Comparison of ENCODE assay signal across 12 mouse cellular contexts in genomic region chrX:107341980-107342379, GRCm38 (mm10).
A peak's percentile ranks its signal among the peaks of the same experiment; 100 is the strongest.
DNase-seq lines count a peak whose midpoint lies in the region; TF ChIP-seq lines count a peak whose summit lies in the region.
"Had no signal": no experiment of that assay in that cellular context is flagged by ENCODE, and none has a peak within 500 bp of the region (broad histone marks: within the 10 kb centered on the region; RNA-seq: fewer than 3 reads in every experiment).

No protein-coding gene starts in this region.

- H3K27ac ChIP-seq in gastrocnemius, adult 2 months = no peak overlapping the region
- H3K27ac ChIP-seq: embryonic facial prominence, embryonic 15.5 days; heart, embryonic 10.5 days; hindbrain, embryonic 12.5 days had no signal

- intact Hi-C loops in gastrocnemius, adult 2 months (cut with DNase I) = loop anchor here (10.0 kb wide), 1 partner anchor 63 kb away; the partner anchor contains the start of gene Itm2a

- no peak for TF ChIP-seq CTCF in gastrocnemius, adult 2 months (IDR thresholded peaks at IDR 0.05)

- peak; percentile 66 for DNase-seq in 416B (ENCODE audit: low read depth)
- peak; percentile 51 for DNase-seq in CD4-positive helper T cell, adult 2 months (ENCODE audit: low read depth, low spot score)
- peak; percentile 5 for DNase-seq in embryo, embryonic 11 days
- DNase-seq in spleen, postnatal 14 days (ENCODE audit: low spot score in 2 of 2) = peak; percentile 17 to 38
- DNase-seq in frontal cortex, postnatal 10 days (ENCODE audit: low spot score in 2 of 2) = no peak
- no peak for DNase-seq in gastrocnemius, adult 2 months
- DNase-seq in urinary bladder, postnatal 25 days (ENCODE audit: low spot score) = no peak
- DNase-seq: left cerebral cortex, postnatal 4 days; lung, postnatal 10 days had no signal

- H3K4me3 ChIP-seq in gastrocnemius, adult 2 months = no peak overlapping the region
- H3K4me3 ChIP-seq: embryonic facial prominence, embryonic 15.5 days; heart, embryonic 10.5 days; hindbrain, embryonic 12.5 days had no signal

Comparison
In these comparisons a context has a peak if more than half of its experiments do, and no peak if none do; other contexts are left out.
1. DNase-seq: peak in 416B (single experiment), CD4-positive helper T cell, adult 2 months (single experiment), embryo, embryonic 11 days (single experiment) and spleen, postnatal 14 days (2 of 2); none in frontal cortex, postnatal 10 days (0 of 2), gastrocnemius, adult 2 months (single experiment) and urinary bladder, postnatal 25 days (single experiment).